ENCODE assay signal across 7 mouse cellular contexts in the genomic region with DNA sequence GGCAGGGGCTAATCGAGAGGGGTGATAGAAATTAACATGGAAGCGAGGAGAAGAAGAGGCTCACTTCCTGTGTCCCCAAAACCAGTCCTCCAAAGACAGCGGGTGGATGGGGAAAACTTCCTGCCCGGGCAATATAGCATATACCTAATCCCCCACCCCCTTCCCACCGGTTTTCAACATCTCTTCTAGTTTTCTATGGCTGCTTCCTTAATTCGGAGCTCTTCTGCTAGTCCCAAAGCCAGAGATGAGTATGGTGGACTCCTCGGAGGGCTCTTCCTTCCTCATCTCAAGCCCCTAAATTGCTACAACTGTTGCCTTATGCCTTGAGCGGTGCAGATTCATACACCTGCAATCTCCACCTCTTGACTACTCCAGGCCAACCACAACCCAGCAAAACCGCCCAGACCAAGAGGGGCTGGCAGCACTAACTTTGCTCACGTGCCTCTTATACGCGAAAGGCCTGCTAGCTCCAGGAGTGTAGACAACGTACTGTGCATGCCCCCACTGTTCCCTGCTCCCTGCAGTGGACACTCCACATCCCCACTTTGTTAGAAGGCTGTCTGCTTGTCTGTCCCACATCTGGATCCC. TPM values are rescaled to one million over a fixed set of nuclear protein-coding genes. Genes with fewer than 3 reads are reported as not detected.
DNase-seq lines count a peak whose midpoint lies in the region; ATAC-seq and TF ChIP-seq lines count a peak whose summit lies in the region.

No protein-coding gene starts in this region.

- peak overlapping the region; percentile 91; the same call in 1 of the 2 replicates for H3K4me2 ChIP-seq in lung, postnatal 0 days (replicated peaks; ENCODE audit: low read depth, low read length)
- H3K4me2 ChIP-seq in liver, embryonic 12.5 days: peak overlapping the region; percentile 81

- peaks cover 28% of the 10 kb centered on the region for H3K4me1 ChIP-seq in lung, postnatal 0 days (ENCODE audit: insufficient read depth, low read depth, low read length)
- H3K4me1 ChIP-seq in liver, embryonic 12.5 days: peaks cover 89% of the 10 kb centered on the region

- no peak for ATAC-seq in lung, postnatal 0 days
- ATAC-seq in granulocyte monocyte progenitor cell, adult 5-6 weeks (replicated peaks; ENCODE audit: poor library complexity, severe bottlenecking): peak; percentile 21
- ATAC-seq in liver, embryonic 12.5 days: no peak

- no peak overlapping the region for H3K4me3 ChIP-seq in lung, postnatal 0 days (ENCODE audit: low read depth, low read length)
- peak overlapping the region; percentile 46; the same call in 1 of the 2 replicates for H3K4me3 ChIP-seq in liver, embryonic 12.5 days

- TF ChIP-seq CTCF in lung, postnatal 0 days (IDR thresholded peaks at IDR 0.05): no peak

- H3K9ac ChIP-seq in lung, postnatal 0 days (replicated peaks; ENCODE audit: low read depth): no peak overlapping the region
- H3K9ac ChIP-seq in liver, embryonic 12.5 days: peak overlapping the region; percentile 44; the same call in 1 of the 2 replicates

- H3K36me3 ChIP-seq in lung, postnatal 0 days (ENCODE audit: insufficient read depth, low read length): no peaks in the 10 kb centered on the region
- peaks cover 24% of the 10 kb centered on the region for H3K36me3 ChIP-seq in liver, embryonic 12.5 days

- peaks cover 19% of the 10 kb centered on the region; the same call in 1 of the 2 replicates for H3K27me3 ChIP-seq in lung, postnatal 0 days (replicated peaks; ENCODE audit: insufficient read depth, low read length)
- H3K27me3 ChIP-seq in liver, embryonic 12.5 days (replicated peaks): peaks cover 86% of the 10 kb centered on the region

- no peaks in the 10 kb centered on the region for H3K9me3 ChIP-seq in lung, postnatal 0 days (ENCODE audit: low read length)
- H3K9me3 ChIP-seq in liver, embryonic 12.5 days (replicated peaks): no peaks in the 10 kb centered on the region

- DNase-seq in lung, postnatal 0 days (ENCODE audit: low spot score): no peak
- DNase-seq in lung, postnatal 14 days: no peak
- no peak for DNase-seq in layer of hippocampus, adult 9-11 months
- DNase-seq in frontal cortex, postnatal 14 days (ENCODE audit: low spot score in 2 of 2): no peak
- DNase-seq in MN1 (ENCODE audit: low spot score): no peak

- peak overlapping the region; percentile 20; the same call in 1 of the 2 replicates for H3K27ac ChIP-seq in lung, postnatal 0 days (ENCODE audit: low read length)
- H3K27ac ChIP-seq in liver, embryonic 12.5 days: no peak overlapping the region

- 23% methylated on average over 13 of the region's 13 CpGs for WGBS in lung, postnatal 0 days
- WGBS in liver, embryonic 12.5 days (ENCODE audit: insufficient replicate concordance): 7% methylated on average over 13 of the region's 13 CpGs

- no peak for TF ChIP-seq EP300 in lung, postnatal 0 days (IDR thresholded peaks at IDR 0.05)

RNA-seq across cellular contexts. Expression of gene Ndufa4l2, which starts 0.6 kb away (rescaled TPM):
- polyA plus RNA-seq in lung, postnatal 0 days (2015; fragmentation: Nextera tagmentation; extraction: Ambion mirVana): 132 and 149 TPM in 2 replicates
- 1.2 TPM in 1 of 2 replicates, not detected in the other for total RNA-seq in granulocyte monocyte progenitor cell, adult 5-6 weeks (2014; fragmentation: Nextera tagmentation)
- not detected in 2 replicates for total RNA-seq in granulocyte monocyte progenitor cell, adult 5-6 weeks (2017)
- 12.9 and 14.8 TPM in 2 replicates for polyA plus RNA-seq in liver, embryonic 12.5 days (2016; fragmentation: Nextera tagmentation; extraction: Ambion mirVana)

RNA-seq across cellular contexts. Expression of gene Shmt2, which starts 8.0 kb away (rescaled TPM):
- polyA plus RNA-seq in lung, postnatal 0 days (2015; fragmentation: Nextera tagmentation; extraction: Ambion mirVana): 27.1 and 31.0 TPM in 2 replicates
- total RNA-seq in granulocyte monocyte progenitor cell, adult 5-6 weeks (2014; fragmentation: Nextera tagmentation): 126 and 187 TPM in 2 replicates
- total RNA-seq in granulocyte monocyte progenitor cell, adult 5-6 weeks (2017): 102 and 103 TPM in 2 replicates
- polyA plus RNA-seq in liver, embryonic 12.5 days (2016; fragmentation: Nextera tagmentation; extraction: Ambion mirVana): 181 and 185 TPM in 2 replicates

RNA-seq across cellular contexts. Expression of gene Stac3, which starts 12.7 kb away (rescaled TPM):
- polyA plus RNA-seq in lung, postnatal 0 days (2015; fragmentation: Nextera tagmentation; extraction: Ambion mirVana): 0.23 and 0.53 TPM in 2 replicates
- 0.90 TPM in 1 of 2 replicates, not detected in the other for total RNA-seq in granulocyte monocyte progenitor cell, adult 5-6 weeks (2014; fragmentation: Nextera tagmentation)
- total RNA-seq in granulocyte monocyte progenitor cell, adult 5-6 weeks (2017): 0.13 and 0.26 TPM in 2 replicates
- 0.24 and 0.45 TPM in 2 replicates for polyA plus RNA-seq in liver, embryonic 12.5 days (2016; fragmentation: Nextera tagmentation; extraction: Ambion mirVana)

RNA-seq across cellular contexts. Expression of gene Nxph4, which starts 20.2 kb away (rescaled TPM):
- 0.44 and 0.60 TPM in 2 replicates for polyA plus RNA-seq in lung, postnatal 0 days (2015; fragmentation: Nextera tagmentation; extraction: Ambion mirVana)
- not detected in 2 replicates for total RNA-seq in granulocyte monocyte progenitor cell, adult 5-6 weeks (2014; fragmentation: Nextera tagmentation)
- not detected in 2 replicates for total RNA-seq in granulocyte monocyte progenitor cell, adult 5-6 weeks (2017)
- polyA plus RNA-seq in liver, embryonic 12.5 days (2016; fragmentation: Nextera tagmentation; extraction: Ambion mirVana): 0.10 and 0.23 TPM in 2 replicates
